Mouse (Mus musculus): Measurements from ENCODE around the gene Grin2d. TPM values are rescaled to one million over a fixed set of nuclear protein-coding genes. Genes with fewer than 3 reads are reported as not detected.
"Not testable (repeated sequence)": the region's sequence is repeated elsewhere in the genome, so short reads cannot be mapped to it uniquely, and the experiment has no call there.

The Grin2d gene
- polyA plus RNA-seq, 1 experiment from 2014 or later, result 0.64 TPM

- WGBS, result 24% methylated on average over 13 of the region's 13 CpGs
- Histone ChIP-seq H3K4me1 (peaks cover 47% of the 10 kb centered on the region), H3K9me3 (no peaks in the 10 kb centered on the region), H3K4me3 (peak overlapping the region; percentile 23), H3K9ac (peak overlapping the region; percentile 40; the same call in 1 of the 2 replicates), H3K27ac (peak overlapping the region; percentile 94), H3K36me3 (peaks cover 3% of the 10 kb centered on the region; the same call in 1 of the 2 replicates), H3K27me3 (no peaks in the 10 kb centered on the region), H3K4me2 (replicated peaks) (peak overlapping the region; percentile 52)
- ATAC-seq (ENCODE audit: insufficient number of reproducible peaks, insufficient read depth, low FRiP score, low TSS enrichment), result no peak
Measured at GRCm38 (mm10) chr7:45917004-45917704, 39.0 kb upstream of the Grin2d start.

- peaks cover 3% of the 10 kb centered on the region; the same call in 1 of the 2 replicates for H3K36me3 ChIP-seq
- 36% methylated on average over 26 of the region's 26 CpGs for WGBS
- peak; percentile 81; the same call in 1 of the 2 replicates for ATAC-seq (ENCODE audit: insufficient number of reproducible peaks, insufficient read depth, low FRiP score, low TSS enrichment)
Measured at GRCm38 (mm10) chr7:45916056-45917003, 38.2 kb upstream of the Grin2d start.

GRCm38 (mm10) chr7:45915011-45915410 is 36.8 kb upstream of the Grin2d start:
- no peak for ATAC-seq (ENCODE audit: insufficient number of reproducible peaks, insufficient read depth, low FRiP score, low TSS enrichment)
- H3K4me3 ChIP-seq, result no peak overlapping the region
- H3K4me1 ChIP-seq, result peaks cover 40% of the 10 kb centered on the region
- no peaks in the 10 kb centered on the region for H3K27me3 ChIP-seq
- no peak overlapping the region for H3K9ac ChIP-seq
- H3K36me3 ChIP-seq, result peaks cover 11% of the 10 kb centered on the region; the same call in 1 of the 2 replicates
- H3K4me2 ChIP-seq (replicated peaks), result no peak overlapping the region
- no peak overlapping the region for H3K27ac ChIP-seq
- WGBS, result 88% methylated on average over 5 of the region's 5 CpGs
- H3K9me3 ChIP-seq, result no peaks in the 10 kb centered on the region

More at GRCm38 (mm10) chr7:45916056-45917003, 38.2 kb upstream of the Grin2d start:
- H3K9ac ChIP-seq, result peak overlapping the region; percentile 52
- H3K4me3 ChIP-seq, result peak overlapping the region; percentile 23
- no peaks in the 10 kb centered on the region for H3K27me3 ChIP-seq
- H3K27ac ChIP-seq, result peak overlapping the region; percentile 94
- peaks cover 45% of the 10 kb centered on the region for H3K4me1 ChIP-seq
- H3K4me2 ChIP-seq (replicated peaks), result peak overlapping the region; percentile 52
- no peaks in the 10 kb centered on the region for H3K9me3 ChIP-seq

GRCm38 (mm10) chr7:45914067-45914466 is 35.9 kb upstream of the Grin2d start:
- H3K9me3 ChIP-seq, result no peaks in the 10 kb centered on the region
- H3K4me3 ChIP-seq, result no peak overlapping the region
- H3K4me1 ChIP-seq, result peaks cover 32% of the 10 kb centered on the region
- H3K9ac ChIP-seq, result no peak overlapping the region
- 87% methylated on average over 6 of the region's 6 CpGs for WGBS
- H3K27me3 ChIP-seq, result no peaks in the 10 kb centered on the region
- H3K27ac ChIP-seq, result no peak overlapping the region
- peaks cover 19% of the 10 kb centered on the region for H3K36me3 ChIP-seq
- ATAC-seq (ENCODE audit: insufficient number of reproducible peaks, insufficient read depth, low FRiP score, low TSS enrichment), result no peak
- no peak overlapping the region for H3K4me2 ChIP-seq (replicated peaks)

- Histone ChIP-seq H3K9ac (no peak overlapping the region), H3K27me3 (no peaks in the 10 kb centered on the region), H3K36me3 (peaks cover 23% of the 10 kb centered on the region), H3K9me3 (no peaks in the 10 kb centered on the region; the same call in 1 of the 2 replicates), H3K4me2 (replicated peaks) (no peak overlapping the region), H3K4me3 (no peak overlapping the region), H3K4me1 (0 out of 2 replicates have a peak, but pooled peaks cover under 1% of the 10 kb centered on the region), H3K27ac (no peak overlapping the region)
- 91% methylated on average over 16 of the region's 16 CpGs for WGBS
- no peak for ATAC-seq (ENCODE audit: insufficient number of reproducible peaks, insufficient read depth, low FRiP score, low TSS enrichment)
Measured at GRCm38 (mm10) chr7:45909145-45909544, 31.0 kb upstream of the Grin2d start.

- no peak overlapping the region for H3K27ac ChIP-seq
- no peak overlapping the region for H3K9ac ChIP-seq
- no peaks in the 10 kb centered on the region for H3K4me1 ChIP-seq
- peaks cover 4% of the 10 kb centered on the region; the same call in 1 of the 2 replicates for H3K9me3 ChIP-seq
- H3K4me2 ChIP-seq (replicated peaks), result no peak overlapping the region
- H3K36me3 ChIP-seq, result peaks cover 23% of the 10 kb centered on the region
- H3K27me3 ChIP-seq, result no peaks in the 10 kb centered on the region
- H3K4me3 ChIP-seq, result no peak overlapping the region
- ATAC-seq (ENCODE audit: insufficient number of reproducible peaks, insufficient read depth, low FRiP score, low TSS enrichment), result no peak
Measured at GRCm38 (mm10) chr7:45908384-45908783, 30.2 kb upstream of the Grin2d start.

GRCm38 (mm10) chr7:45906622-45907021 is 28.4 kb upstream of the Grin2d start:
- Histone ChIP-seq H3K27ac (no peak overlapping the region), H3K4me2 (replicated peaks) (no peak overlapping the region), H3K4me1 (no peaks in the 10 kb centered on the region), H3K9me3 (peaks cover 4% of the 10 kb centered on the region; the same call in 1 of the 2 replicates), H3K9ac (no peak overlapping the region), H3K36me3 (peaks cover 23% of the 10 kb centered on the region), H3K4me3 (no peak overlapping the region), H3K27me3 (no peaks in the 10 kb centered on the region)
- ATAC-seq (ENCODE audit: insufficient number of reproducible peaks, insufficient read depth, low FRiP score, low TSS enrichment), result no peak
- 82% methylated on average over 9 of the region's 9 CpGs for WGBS

- WGBS, result 81% methylated on average over 12 of the region's 12 CpGs
- Histone ChIP-seq H3K4me1 (0 out of 2 replicates have a peak, but pooled peaks cover 6% of the 10 kb centered on the region), H3K36me3 (peaks cover 5% of the 10 kb centered on the region; the same call in 1 of the 2 replicates), H3K9ac (no peak overlapping the region), H3K27ac (no peak overlapping the region), H3K4me3 (no peak overlapping the region), H3K9me3 (peaks cover 4% of the 10 kb centered on the region; the same call in 1 of the 2 replicates), H3K4me2 (replicated peaks) (no peak overlapping the region), H3K27me3 (no peaks in the 10 kb centered on the region)
- ATAC-seq (ENCODE audit: insufficient number of reproducible peaks, insufficient read depth, low FRiP score, low TSS enrichment), result no peak
Measured at GRCm38 (mm10) chr7:45902481-45903002, 24.4 kb upstream of the Grin2d start.

GRCm38 (mm10) chr7:45901562-45901961 is 23.4 kb upstream of the Grin2d start:
- Histone ChIP-seq H3K36me3 (no peaks in the 10 kb centered on the region), H3K4me2 (replicated peaks) (no peak overlapping the region), H3K4me3 (no peak overlapping the region), H3K9me3 (peaks cover 4% of the 10 kb centered on the region; the same call in 1 of the 2 replicates), H3K9ac (no peak overlapping the region), H3K27ac (no peak overlapping the region), H3K27me3 (no peaks in the 10 kb centered on the region), H3K4me1 (0 out of 2 replicates have a peak, but pooled peaks cover 8% of the 10 kb centered on the region)
- 48% methylated on average over 5 of the region's 5 CpGs for WGBS
- ATAC-seq (ENCODE audit: insufficient number of reproducible peaks, insufficient read depth, low FRiP score, low TSS enrichment), result no peak

- WGBS, result 62% methylated on average over 4 of the region's 4 CpGs
- H3K4me3 ChIP-seq; H3K9me3 ChIP-seq; H3K27ac ChIP-seq; H3K9ac ChIP-seq; H3K4me1 ChIP-seq; H3K36me3 ChIP-seq; H3K27me3 ChIP-seq; ATAC-seq (ENCODE audit: insufficient number of reproducible peaks, insufficient read depth, low FRiP score, low TSS enrichment): not testable (repeated sequence)
- peak overlapping the region; percentile 81 for H3K4me2 ChIP-seq (replicated peaks)
Measured at GRCm38 (mm10) chr7:45898125-45898524, 19.9 kb upstream of the Grin2d start.

- Histone ChIP-seq H3K36me3 (no peaks in the 10 kb centered on the region), H3K27me3 (no peaks in the 10 kb centered on the region), H3K9ac (peak overlapping the region; percentile 56), H3K9me3 (no peaks in the 10 kb centered on the region), H3K4me2 (replicated peaks) (peak overlapping the region; percentile 81), H3K27ac (peak overlapping the region; percentile 75), H3K4me3 (peak overlapping the region; percentile 53), H3K4me1 (peaks cover 8% of the 10 kb centered on the region; the same call in 1 of the 2 replicates)
- ATAC-seq (ENCODE audit: insufficient number of reproducible peaks, insufficient read depth, low FRiP score, low TSS enrichment), result peak; percentile 67
- under 1% methylated on average over 19 of the region's 19 CpGs for WGBS
Measured at GRCm38 (mm10) chr7:45897258-45897757, 19.1 kb upstream of the Grin2d start.
